Mouse (Mus musculus) liver, postnatal 0 days (tissue): ENCODE results near the gene Iqcd. TPM values are rescaled to one million over a fixed set of nuclear protein-coding genes. Genes with fewer than 3 reads are reported as not detected.

Experiments used
- ATAC-seq: fragments of 200-750 bp; cut with Nextera tagmentation; 2 replicates; pipeline ENCODE4 v1.8.0; 2017; ENCODE audit warnings: mild to moderate bottlenecking, moderate library complexity
- DNase-seq: peaks from one replicate; pipeline ENCODE4 v3.0.0-alpha.2; 2016
- H3K27ac ChIP-seq: fragments of 300-500 bp; sonication (generic); 2 replicates; pipeline ENCODE4 v1.5.1; 2014; ENCODE audit warnings: antibody characterized with exemption, moderate library complexity, mild to moderate bottlenecking, low read depth
- H3K27me3 ChIP-seq: fragments of 300-500 bp; sonication (generic); 2 replicates; pipeline ENCODE4 v1.6.1; 2014; ENCODE audit warnings: low read length, control low read depth, mixed read lengths; ENCODE audit not compliant: insufficient read depth
- H3K36me3 ChIP-seq: fragments of 300-500 bp; sonication (generic); replicated peaks from 2 replicates; pipeline ENCODE4 v1.6.1; 2014; ENCODE audit warnings: mild to moderate bottlenecking, control low read depth, low read length, moderate library complexity, mixed read lengths; ENCODE audit not compliant: insufficient read depth
- H3K4me1 ChIP-seq: fragments of 300-500 bp; sonication (generic); 2 replicates; pipeline ENCODE4 v1.6.1; 2014; ENCODE audit warnings: antibody characterized with exemption, mild to moderate bottlenecking, control low read depth; ENCODE audit not compliant: insufficient read depth
- H3K4me2 ChIP-seq: fragments of 300-500 bp; sonication (generic); 2 replicates; pipeline ENCODE4 v1.6.1; 2014; ENCODE audit warnings: low read depth, mild to moderate bottlenecking, low read length, moderate library complexity, mixed read lengths
- H3K4me3 ChIP-seq: fragments of 300-500 bp; sonication (generic); 2 replicates; pipeline ENCODE4 v1.5.1; 2014; ENCODE audit warnings: low read depth, low read length
- H3K9ac ChIP-seq: fragments of 300-500 bp; sonication (generic); replicated peaks from 2 replicates; pipeline ENCODE4 v1.6.1; 2014; ENCODE audit warnings: mild to moderate bottlenecking, moderate library complexity
- H3K9me3 ChIP-seq: fragments of 300-500 bp; sonication (generic); 2 replicates; pipeline ENCODE4 v1.6.1; 2016; ENCODE audit warnings: mild to moderate bottlenecking, control low read depth, low read length, mixed read lengths
- CTCF ChIP-seq: sonication (generic); IDR thresholded peaks from 2 replicates; pipeline ENCODE4 v1.5.1; 2016; ENCODE audit warnings: antibody characterized with exemption, low read depth
- EP300 ChIP-seq: IDR thresholded peaks from 2 replicates; pipeline ENCODE4 v1.6.1; 2016; ENCODE audit warnings: antibody characterized with exemption, low read depth, mild to moderate bottlenecking
- WGBS: fragments of 180-500 bp; shearing (Covaris S2); extraction: QIAGEN DNeasy Blood & Tissue Kit; methylation state at CpG from one replicate; pipeline ENCODE4 v1.1.7; 2014; ENCODE audit not compliant: insufficient replicate concordance; 5-methylcytosine and 5-hydroxymethylcytosine counted together
- polyA plus RNA-seq: library from polyadenylated mRNA; unstranded; fragments of >200 nt; fragmentation: Nextera tagmentation; extraction: Ambion mirVana; gene quantifications from 2 replicates; pipeline ENCODE4 v1.2.1, GENCODE M21; 2015

The Iqcd gene
- polyA plus RNA-seq, 1 experiment from 2014 or later = 0.75 TPM

GRCm38 (mm10) chr5:120568964-120569363 is 19.9 kb upstream of the Iqcd start:
- no peak overlapping the region for H3K27ac ChIP-seq
- TF ChIP-seq CTCF (no peak), EP300 (no peak)
- no peak overlapping the region for H3K4me3 ChIP-seq
- no peak for DNase-seq
- peaks cover 3% of the 10 kb centered on the region; the same call in 1 of the 2 replicates for H3K36me3 ChIP-seq
- H3K9ac ChIP-seq = no peak overlapping the region
- ATAC-seq = no peak
- H3K27me3 ChIP-seq = no peaks in the 10 kb centered on the region
- 67% methylated on average over 4 of the region's 4 CpGs for WGBS
- H3K4me2 ChIP-seq = no peak overlapping the region
- no peaks in the 10 kb centered on the region for H3K9me3 ChIP-seq
- H3K4me1 ChIP-seq = peaks cover 46% of the 10 kb centered on the region

- Histone ChIP-seq H3K9me3 (no peaks in the 10 kb centered on the region), H3K27me3 (no peaks in the 10 kb centered on the region), H3K27ac (0 out of 2 replicates have a peak overlapping the region, but pooled peaks have one; percentile 20), H3K9ac (no peak overlapping the region), H3K4me1 (peaks cover 46% of the 10 kb centered on the region), H3K36me3 (peaks cover 7% of the 10 kb centered on the region; the same call in 1 of the 2 replicates), H3K4me2 (no peak overlapping the region), H3K4me3 (no peak overlapping the region)
- no peak for ATAC-seq
- TF ChIP-seq CTCF = no peak
- TF ChIP-seq EP300 = no peak
- 96% methylated on average over 3 of the region's 3 CpGs for WGBS
- no peak for DNase-seq
Observed at GRCm38 (mm10) chr5:120569791-120570190, 19.0 kb upstream of the Iqcd start.

- ATAC-seq (no peak), DNase-seq (no peak)
- WGBS = 63% methylated on average over 11 of the region's 11 CpGs
- Histone ChIP-seq H3K36me3 (peaks cover 9% of the 10 kb centered on the region; the same call in 1 of the 2 replicates), H3K4me2 (no peak overlapping the region), H3K9ac (no peak overlapping the region), H3K27ac (0 out of 2 replicates have a peak overlapping the region, but pooled peaks have one; percentile 20), H3K4me1 (peaks cover 48% of the 10 kb centered on the region), H3K9me3 (no peaks in the 10 kb centered on the region), H3K27me3 (no peaks in the 10 kb centered on the region), H3K4me3 (no peak overlapping the region)
- TF ChIP-seq EP300 (no peak), CTCF (no peak)
Observed at GRCm38 (mm10) chr5:120570289-120570897, 18.4 kb upstream of the Iqcd start.

- Histone ChIP-seq H3K9me3 (no peaks in the 10 kb centered on the region), H3K9ac (no peak overlapping the region), H3K27ac (peak overlapping the region; percentile 51), H3K4me2 (no peak overlapping the region), H3K36me3 (peaks cover 9% of the 10 kb centered on the region; the same call in 1 of the 2 replicates), H3K4me3 (no peak overlapping the region), H3K27me3 (no peaks in the 10 kb centered on the region), H3K4me1 (peaks cover 41% of the 10 kb centered on the region)
- 76% methylated on average over 14 of the region's 14 CpGs for WGBS
- DNase-seq = no peak
- ATAC-seq = no peak
- TF ChIP-seq EP300 (no peak), CTCF (no peak)
Observed at GRCm38 (mm10) chr5:120571056-120571740, 17.6 kb upstream of the Iqcd start.

- Histone ChIP-seq H3K27me3 (no peaks in the 10 kb centered on the region), H3K27ac (no peak overlapping the region), H3K4me3 (no peak overlapping the region), H3K4me2 (no peak overlapping the region), H3K9me3 (no peaks in the 10 kb centered on the region), H3K36me3 (peaks cover 9% of the 10 kb centered on the region), H3K9ac (no peak overlapping the region), H3K4me1 (peaks cover 53% of the 10 kb centered on the region)
- DNase-seq (no peak), ATAC-seq (no peak)
- 75% methylated on average over 10 of the region's 10 CpGs for WGBS
- no peak for TF ChIP-seq CTCF
- TF ChIP-seq EP300 = no peak
Observed at GRCm38 (mm10) chr5:120574469-120575063, 14.2 kb upstream of the Iqcd start.

- Histone ChIP-seq H3K27me3 (no peaks in the 10 kb centered on the region), H3K4me3 (no peak overlapping the region), H3K36me3 (peaks cover 28% of the 10 kb centered on the region), H3K27ac (peak overlapping the region; percentile 92), H3K9ac (peak overlapping the region; percentile 13; the same call in 1 of the 2 replicates), H3K4me2 (peak overlapping the region; percentile 36), H3K4me1 (peaks cover 47% of the 10 kb centered on the region), H3K9me3 (no peaks in the 10 kb centered on the region)
- peak; percentile 39 for ATAC-seq
- no peak for DNase-seq
- 41% methylated on average over 11 of the region's 11 CpGs for WGBS
- TF ChIP-seq EP300 (no peak), CTCF (no peak)
Observed at GRCm38 (mm10) chr5:120576781-120577301, 12.0 kb upstream of the Iqcd start.
